Mouse (Mus musculus): ENCODE measurements around the gene Tmem139. TPM values are rescaled to one million over a fixed set of nuclear protein-coding genes. Genes with fewer than 3 reads are reported as not detected.
A peak's percentile ranks its signal among the peaks of the same experiment; 100 is the strongest.

The Tmem139 gene
- polyA plus RNA-seq, 2 experiments = 0.02 TPM; not detected in 1

DNA sequence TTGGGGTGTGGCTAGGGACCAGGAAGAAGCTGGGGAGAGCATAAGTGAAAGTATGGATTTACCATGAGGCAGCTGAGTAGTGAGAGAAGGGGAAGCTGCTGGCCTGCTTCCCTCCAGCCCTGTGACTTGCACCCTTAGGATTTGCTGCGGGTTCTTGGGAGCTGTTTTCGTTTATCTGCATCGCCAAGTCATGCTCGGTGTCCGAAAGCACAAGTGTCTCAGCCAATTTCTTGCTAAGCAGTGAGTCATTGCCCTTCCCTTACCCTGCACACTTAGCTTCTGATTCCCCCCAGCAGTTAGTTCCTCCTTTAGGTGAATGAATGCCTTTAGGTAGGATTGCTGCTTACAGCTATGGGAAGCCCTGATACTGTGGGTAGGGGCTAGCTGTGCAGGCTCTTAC lies 37.6 kb downstream of the Tmem139 start:
- Histone ChIP-seq H3K4me3 (ENCODE audit: insufficient read depth in 1 of 2, low read depth in 2 of 2, low read length in 2 of 2) (no peak overlapping the region), H3K4me1 (replicated peaks; ENCODE audit: control insufficient read depth in 2 of 2, insufficient read depth in 2 of 2, low read length in 1 of 2) (no peaks in the 10 kb centered on the region), H3K27ac (no peak overlapping the region), H3K27me3 (ENCODE audit: control insufficient read depth, insufficient read depth, low read length) (no peaks in the 10 kb centered on the region), H3K9ac (replicated peaks) (no peak overlapping the region), H3K4me2 (ENCODE audit: low read depth) (no peak overlapping the region), H3K36me3 (replicated peaks; ENCODE audit: control insufficient read depth, insufficient read depth, low read depth) (no peaks in the 10 kb centered on the region), H3K9me3 (ENCODE audit: control insufficient read depth, low read length) (no peaks in the 10 kb centered on the region)
- WGBS (ENCODE audit: insufficient replicate concordance) = 25% methylated on average over 5 of the region's 5 CpGs
- ATAC-seq (ENCODE audit: insufficient read depth) (no peak), DNase-seq (ENCODE audit: low read depth in 3 of 3, low spot score in 3 of 3) (peak in 1 of 3 experiments; percentile 7)
- TF ChIP-seq EP300 (IDR thresholded peaks at IDR 0.05; ENCODE audit: low read depth) = no peak
- no peak for TF ChIP-seq CTCF (IDR thresholded peaks at IDR 0.05; ENCODE audit: low read depth)

DNA sequence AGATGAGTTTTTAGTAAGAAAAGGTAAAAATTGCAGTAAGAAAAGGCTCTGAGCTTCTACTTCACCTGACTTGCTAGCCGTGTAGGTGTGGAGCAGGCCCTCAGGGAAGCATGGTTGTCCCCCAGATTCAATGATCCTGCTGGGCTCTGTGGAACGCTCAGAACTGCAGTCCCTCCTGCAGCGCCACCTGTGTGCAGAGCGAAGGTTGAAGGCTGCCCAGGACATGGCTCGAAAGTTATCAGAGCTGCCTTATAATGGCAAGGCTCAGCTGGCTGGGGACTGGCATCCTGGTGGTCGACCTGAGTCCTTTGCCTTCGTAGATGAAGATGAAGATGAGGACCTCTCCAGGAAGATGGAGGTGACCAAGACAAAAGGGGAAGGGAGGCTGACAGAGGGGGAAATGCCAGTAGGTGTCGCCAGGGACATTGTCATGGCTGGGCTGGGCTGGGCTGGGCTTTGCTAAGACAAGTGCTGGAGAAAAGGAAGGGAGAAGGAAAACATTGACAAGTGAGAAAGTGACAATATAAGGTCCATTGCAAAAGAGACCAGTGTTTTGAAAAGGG lies 48.1 kb downstream of the Tmem139 start:
- no peak overlapping the region for H3K27ac ChIP-seq
- TF ChIP-seq EP300 (IDR thresholded peaks at IDR 0.05; ENCODE audit: low read depth) (no peak), CTCF (IDR thresholded peaks at IDR 0.05; ENCODE audit: low read depth) (peak; percentile 37; the same call in 1 of the 2 replicates)
- no peak overlapping the region for H3K4me3 ChIP-seq (ENCODE audit: insufficient read depth in 1 of 2, low read depth in 2 of 2, low read length in 2 of 2)
- no peaks in the 10 kb centered on the region for H3K27me3 ChIP-seq (ENCODE audit: control insufficient read depth, insufficient read depth, low read length)
- no peaks in the 10 kb centered on the region for H3K9me3 ChIP-seq (ENCODE audit: control insufficient read depth, low read length)
- H3K4me1 ChIP-seq (replicated peaks; ENCODE audit: control insufficient read depth in 2 of 2, insufficient read depth in 2 of 2, low read length in 1 of 2) = no peaks in the 10 kb centered on the region
- no peak overlapping the region for H3K4me2 ChIP-seq (ENCODE audit: low read depth)
- DNase-seq (ENCODE audit: low read depth in 3 of 3, low spot score in 3 of 3) = no peak
- H3K9ac ChIP-seq (replicated peaks) = no peak overlapping the region
- H3K36me3 ChIP-seq (replicated peaks; ENCODE audit: control insufficient read depth, insufficient read depth, low read depth) = no peaks in the 10 kb centered on the region
- 40% methylated on average over 8 of the region's 8 CpGs for WGBS (ENCODE audit: insufficient replicate concordance)
- ATAC-seq (ENCODE audit: insufficient read depth) = no peak

DNA sequence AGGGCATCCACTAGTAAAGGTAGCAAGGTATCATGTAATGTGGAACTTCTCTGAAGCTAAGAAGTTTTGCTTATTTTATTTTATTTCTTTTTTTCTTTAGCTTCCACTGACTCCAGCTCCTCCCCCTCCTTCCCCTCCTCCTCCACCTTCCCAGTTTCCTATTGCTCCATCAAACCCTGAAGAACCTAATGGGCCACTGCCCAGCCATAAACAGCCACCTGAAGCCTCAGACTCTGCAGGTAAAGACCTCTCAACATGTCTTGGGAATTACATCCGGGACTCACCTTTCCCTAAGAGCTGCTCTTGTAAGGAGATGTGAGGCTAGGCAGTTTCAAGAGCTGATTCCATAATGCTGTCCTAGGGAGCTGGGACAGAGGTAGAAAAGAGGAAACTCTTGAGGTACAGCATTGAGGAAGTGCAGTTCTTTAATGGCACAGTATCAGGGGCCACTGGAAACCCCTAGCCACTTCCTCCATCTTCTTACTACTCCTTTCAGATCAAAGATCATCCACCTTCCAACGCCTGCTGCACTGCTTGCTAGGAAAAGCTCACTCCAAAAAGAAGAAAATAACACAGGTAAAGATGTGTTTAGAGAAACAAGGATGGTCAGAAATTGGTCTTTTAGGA lies 48.8 kb downstream of the Tmem139 start:
- H3K9ac ChIP-seq (replicated peaks) = no peak overlapping the region
- H3K9me3 ChIP-seq (ENCODE audit: control insufficient read depth, low read length) = no peaks in the 10 kb centered on the region
- H3K27ac ChIP-seq = no peak overlapping the region
- no peak for TF ChIP-seq EP300 (IDR thresholded peaks at IDR 0.05; ENCODE audit: low read depth)
- TF ChIP-seq CTCF (IDR thresholded peaks at IDR 0.05; ENCODE audit: low read depth) = no peak
- H3K27me3 ChIP-seq (ENCODE audit: control insufficient read depth, insufficient read depth, low read length) = no peaks in the 10 kb centered on the region
- DNase-seq (ENCODE audit: low read depth in 3 of 3, low spot score in 3 of 3) (no peak), ATAC-seq (ENCODE audit: insufficient read depth) (no peak)
- no peaks in the 10 kb centered on the region for H3K4me1 ChIP-seq (replicated peaks; ENCODE audit: control insufficient read depth in 2 of 2, insufficient read depth in 2 of 2, low read length in 1 of 2)
- WGBS (ENCODE audit: insufficient replicate concordance) = 30% methylated on average over 2 of the region's 2 CpGs
- no peaks in the 10 kb centered on the region for H3K36me3 ChIP-seq (replicated peaks; ENCODE audit: control insufficient read depth, insufficient read depth, low read depth)
- no peak overlapping the region for H3K4me3 ChIP-seq (ENCODE audit: insufficient read depth in 1 of 2, low read depth in 2 of 2, low read length in 2 of 2)
- no peak overlapping the region for H3K4me2 ChIP-seq (ENCODE audit: low read depth)

Other genes with a start within 250 kb of the Tmem139 start
- gene Sva, start 223.6 kb upstream of the Tmem139 start, polyA plus RNA-seq (2012; rRNA removed) = not detected in 2 replicates
- not detected in 2 replicates for gene Sva, start 223.6 kb upstream of the Tmem139 start, polyA plus RNA-seq (2014; fragmentation: Nextera tagmentation; extraction: Ambion mirVana)
- gene Tas2r139, start 121.0 kb upstream of the Tmem139 start, polyA plus RNA-seq (2012; rRNA removed) = not detected in 2 replicates
- not detected in 2 replicates for gene Tas2r139, start 121.0 kb upstream of the Tmem139 start, polyA plus RNA-seq (2014; fragmentation: Nextera tagmentation; extraction: Ambion mirVana)
- not detected in 2 replicates for gene Tas2r144, start 46.6 kb upstream of the Tmem139 start, polyA plus RNA-seq (2012; rRNA removed)
- gene Tas2r144, start 46.6 kb upstream of the Tmem139 start, polyA plus RNA-seq (2014; fragmentation: Nextera tagmentation; extraction: Ambion mirVana) = not detected in 2 replicates
- 4.0 and 4.7 TPM in 2 replicates for gene Gstk1, start 16.0 kb upstream of the Tmem139 start, polyA plus RNA-seq (2012; rRNA removed)
- 5.6 and 6.3 TPM in 2 replicates for gene Gstk1, start 16.0 kb upstream of the Tmem139 start, polyA plus RNA-seq (2014; fragmentation: Nextera tagmentation; extraction: Ambion mirVana)
- gene Casp2, start 3.0 kb downstream of the Tmem139 start, polyA plus RNA-seq (2012; rRNA removed) = 26.1 and 27.0 TPM in 2 replicates
- 21.9 and 25.0 TPM in 2 replicates for gene Casp2, start 3.0 kb downstream of the Tmem139 start, polyA plus RNA-seq (2014; fragmentation: Nextera tagmentation; extraction: Ambion mirVana)
- 0.17 and 0.30 TPM in 2 replicates for gene Clcn1, start 24.7 kb downstream of the Tmem139 start, polyA plus RNA-seq (2012; rRNA removed)
- 0.05 TPM in 1 of 2 replicates, not detected in the other for gene Clcn1, start 24.7 kb downstream of the Tmem139 start, polyA plus RNA-seq (2014; fragmentation: Nextera tagmentation; extraction: Ambion mirVana)
- 0.08 TPM in 2 replicates for gene Fam131b, start 62.7 kb downstream of the Tmem139 start, polyA plus RNA-seq (2012; rRNA removed)
- gene Fam131b, start 62.7 kb downstream of the Tmem139 start, polyA plus RNA-seq (2014; fragmentation: Nextera tagmentation; extraction: Ambion mirVana) = 0.06 TPM in 1 of 2 replicates, not detected in the other
- gene Zyx, start 87.7 kb downstream of the Tmem139 start, polyA plus RNA-seq (2012; rRNA removed) = 26.7 and 27.7 TPM in 2 replicates
- gene Zyx, start 87.7 kb downstream of the Tmem139 start, polyA plus RNA-seq (2014; fragmentation: Nextera tagmentation; extraction: Ambion mirVana) = 30.2 and 36.5 TPM in 2 replicates
- 3.5 and 4.0 TPM in 2 replicates for gene Epha1, start 111.3 kb downstream of the Tmem139 start, polyA plus RNA-seq (2012; rRNA removed)
- gene Epha1, start 111.3 kb downstream of the Tmem139 start, polyA plus RNA-seq (2014; fragmentation: Nextera tagmentation; extraction: Ambion mirVana) = 1.4 and 1.7 TPM in 2 replicates
- gene Tas2r143, start 138.3 kb downstream of the Tmem139 start, polyA plus RNA-seq (2012; rRNA removed) = not detected in 2 replicates
- not detected in 2 replicates for gene Tas2r143, start 138.3 kb downstream of the Tmem139 start, polyA plus RNA-seq (2014; fragmentation: Nextera tagmentation; extraction: Ambion mirVana)
- gene Tas2r135, start 143.5 kb downstream of the Tmem139 start, polyA plus RNA-seq (2012; rRNA removed) = not detected in 2 replicates
- not detected in 2 replicates for gene Tas2r135, start 143.5 kb downstream of the Tmem139 start, polyA plus RNA-seq (2014; fragmentation: Nextera tagmentation; extraction: Ambion mirVana)
- gene Tas2r126, start 172.6 kb downstream of the Tmem139 start, polyA plus RNA-seq (2012; rRNA removed) = not detected in 2 replicates
- gene Tas2r126, start 172.6 kb downstream of the Tmem139 start, polyA plus RNA-seq (2014; fragmentation: Nextera tagmentation; extraction: Ambion mirVana) = not detected in 2 replicates
- gene Olfr458, start 203.2 kb downstream of the Tmem139 start, polyA plus RNA-seq (2012; rRNA removed) = not detected in 2 replicates
- not detected in 2 replicates for gene Olfr458, start 203.2 kb downstream of the Tmem139 start, polyA plus RNA-seq (2014; fragmentation: Nextera tagmentation; extraction: Ambion mirVana)
- not detected in 2 replicates for gene Olfr457, start 214.4 kb downstream of the Tmem139 start, polyA plus RNA-seq (2012; rRNA removed)
- not detected in 2 replicates for gene Olfr457, start 214.4 kb downstream of the Tmem139 start, polyA plus RNA-seq (2014; fragmentation: Nextera tagmentation; extraction: Ambion mirVana)
- not detected in 2 replicates for gene Olfr456, start 225.2 kb downstream of the Tmem139 start, polyA plus RNA-seq (2012; rRNA removed)
- gene Olfr456, start 225.2 kb downstream of the Tmem139 start, polyA plus RNA-seq (2014; fragmentation: Nextera tagmentation; extraction: Ambion mirVana) = not detected in 2 replicates